Mouse (Mus musculus): ENCODE results near the gene Zbtb9. TPM values are rescaled to one million over a fixed set of nuclear protein-coding genes. Genes with fewer than 3 reads are reported as not detected.

Gene Zbtb9
- polyA plus RNA-seq, 1 experiment from 2014 or later, result 16.9 TPM

GRCm38 (mm10) chr17:27051514-27051913, 78.5 kb downstream of the Zbtb9 start:
- ATAC-seq (ENCODE audit: borderline replicate concordance, extremely low read depth, low FRiP score, low TSS enrichment), result peak; percentile 32; the same call in 1 of the 2 replicates

DNA sequence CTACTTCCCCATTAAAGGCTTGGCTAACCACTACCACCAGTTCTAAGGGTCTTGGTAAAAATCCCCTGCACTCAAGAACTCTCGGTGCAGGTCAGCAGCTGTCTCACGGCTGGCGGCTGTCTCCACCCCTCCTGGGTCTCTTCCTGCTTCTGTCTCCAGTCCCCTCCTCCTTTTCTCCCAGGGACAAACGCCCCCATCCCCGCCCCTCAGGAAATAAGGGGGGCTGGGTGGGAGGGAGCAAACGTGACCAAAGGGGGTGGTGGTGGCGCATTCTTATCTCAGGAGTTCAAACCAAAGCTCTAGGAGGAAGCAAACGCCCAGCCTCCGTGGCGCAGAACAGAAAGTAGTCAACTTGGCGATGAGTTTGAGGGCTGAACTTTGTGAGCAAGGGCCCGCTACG, 83.2 kb downstream of the Zbtb9 start:
- Histone ChIP-seq H3K36me3 (no peaks in the 10 kb centered on the region), H3K9me3 (no peaks in the 10 kb centered on the region), H3K4me3 (peak overlapping the region; percentile 57), H3K27ac (peak overlapping the region; percentile 91), H3K9ac (peak overlapping the region; percentile 65), H3K27me3 (peaks cover 8% of the 10 kb centered on the region; the same call in 1 of the 2 replicates), H3K4me2 (peak overlapping the region; percentile 92), H3K4me1 (peaks cover 37% of the 10 kb centered on the region)
- WGBS, result under 1% methylated on average over 13 of the region's 13 CpGs
- ATAC-seq (ENCODE audit: borderline replicate concordance, extremely low read depth, low FRiP score, low TSS enrichment), result peak; percentile 63

More at GRCm38 (mm10) chr17:27051514-27051913, 78.5 kb downstream of the Zbtb9 start:
- peak overlapping the region; percentile 27; the same call in 1 of the 2 replicates for H3K27ac ChIP-seq
- peaks cover 28% of the 10 kb centered on the region for H3K4me1 ChIP-seq
- H3K4me2 ChIP-seq, result peak overlapping the region; percentile 39
- H3K9ac ChIP-seq, result no peak overlapping the region
- WGBS, result 38% methylated on average over 10 of the region's 11 CpGs
- no peaks in the 10 kb centered on the region for H3K9me3 ChIP-seq
- H3K4me3 ChIP-seq, result no peak overlapping the region
- H3K27me3 ChIP-seq, result no peaks in the 10 kb centered on the region
- H3K36me3 ChIP-seq, result no peaks in the 10 kb centered on the region

- Histone ChIP-seq H3K36me3 (no peaks in the 10 kb centered on the region), H3K4me1 (peaks cover 33% of the 10 kb centered on the region), H3K4me2 (peak within 1 kb of the TSS; percentile 92), H3K27ac (peak within 1 kb of the TSS; percentile 91), H3K9me3 (no peaks in the 10 kb centered on the region), H3K9ac (peak within 1 kb of the TSS; percentile 65), H3K4me3 (peak within 1 kb of the TSS; percentile 57), H3K27me3 (peaks cover 8% of the 10 kb centered on the region; the same call in 1 of the 2 replicates)
- WGBS, result under 1% methylated on average over 65 of the region's 66 CpGs
- ATAC-seq (ENCODE audit: borderline replicate concordance, extremely low read depth, low FRiP score, low TSS enrichment), result peak; percentile 72
These were observed 84.0 kb downstream of the Zbtb9 start, which contains the start of gene Itpr3 for GRCm38 (mm10) chr17:27056812-27057516. Itpr3 (plus strand) TSS chr17:27057304.

DNA sequence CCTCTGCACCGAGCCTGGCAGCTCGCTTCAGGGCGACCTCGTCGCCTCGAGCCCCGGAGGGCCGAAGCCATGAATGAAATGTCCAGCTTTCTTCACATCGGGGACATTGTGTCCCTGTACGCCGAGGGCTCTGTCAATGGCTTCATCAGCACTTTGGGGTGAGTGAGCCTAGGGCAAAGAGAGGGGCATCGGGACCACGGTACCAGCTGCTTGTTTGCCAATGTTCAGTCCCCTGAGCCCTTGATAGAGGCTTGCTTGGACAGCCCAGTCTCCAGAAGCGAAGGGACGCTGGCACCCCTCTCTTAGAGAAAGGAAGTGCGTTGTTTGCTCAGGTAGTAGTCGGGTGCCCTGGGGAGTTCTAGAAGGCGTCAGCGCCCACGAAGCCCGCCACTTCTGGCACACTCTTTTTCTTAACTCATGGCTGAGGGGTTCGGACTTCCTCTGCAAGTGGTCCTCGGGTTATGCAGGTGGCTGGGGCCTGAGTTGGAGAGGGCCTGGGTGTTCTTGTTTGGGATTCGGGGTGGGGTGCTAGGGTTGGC, 84.6 kb downstream of the Zbtb9 start:
- H3K4me1 ChIP-seq, result peaks cover 33% of the 10 kb centered on the region
- H3K9me3 ChIP-seq, result no peaks in the 10 kb centered on the region
- H3K4me2 ChIP-seq, result peak overlapping the region; percentile 92
- H3K9ac ChIP-seq, result peak overlapping the region; percentile 65
- peak overlapping the region; percentile 91 for H3K27ac ChIP-seq
- peaks cover 8% of the 10 kb centered on the region; the same call in 1 of the 2 replicates for H3K27me3 ChIP-seq
- no peaks in the 10 kb centered on the region for H3K36me3 ChIP-seq
- ATAC-seq (ENCODE audit: borderline replicate concordance, extremely low read depth, low FRiP score, low TSS enrichment), result no peak; the same call in 1 of the 2 replicates
- peak overlapping the region; percentile 57 for H3K4me3 ChIP-seq
- WGBS, result 1% methylated on average over 24 of the region's 24 CpGs

Small RNA genes within 50 kb of the gene (microRNA-seq; reads per million reads assigned to microRNA genes)
- gene Mir3083 (not detected), gene Mir6968 (1.3 reads per million)

Other genes with a start within 250 kb of the Zbtb9 start
- gene Bnip1, start 192.1 kb upstream of the Zbtb9 start, polyA plus RNA-seq (2015; fragmentation: Nextera tagmentation; extraction: Ambion mirVana), result 49.7 and 51.4 TPM in 2 replicates
- gene Nkx2-5, start 128.2 kb upstream of the Zbtb9 start, polyA plus RNA-seq (2015; fragmentation: Nextera tagmentation; extraction: Ambion mirVana), result 2.4 and 4.6 TPM in 2 replicates
- 8.0 and 9.8 TPM in 2 replicates for gene Kifc5b, start 56.1 kb upstream of the Zbtb9 start, polyA plus RNA-seq (2015; fragmentation: Nextera tagmentation; extraction: Ambion mirVana)
- gene Phf1, start 40.1 kb upstream of the Zbtb9 start, polyA plus RNA-seq (2015; fragmentation: Nextera tagmentation; extraction: Ambion mirVana), result 7.6 and 8.7 TPM in 2 replicates
- 182 and 184 TPM in 2 replicates for gene Cuta, start 33.6 kb upstream of the Zbtb9 start, polyA plus RNA-seq (2015; fragmentation: Nextera tagmentation; extraction: Ambion mirVana)
- 1.5 and 2.1 TPM in 2 replicates for gene Syngap1, start 31.9 kb upstream of the Zbtb9 start, polyA plus RNA-seq (2015; fragmentation: Nextera tagmentation; extraction: Ambion mirVana)
- 5.2 and 6.0 TPM in 2 replicates for gene Bak1, start 55.8 kb downstream of the Zbtb9 start, polyA plus RNA-seq (2015; fragmentation: Nextera tagmentation; extraction: Ambion mirVana)
- gene Itpr3, start 84.1 kb downstream of the Zbtb9 start, polyA plus RNA-seq (2015; fragmentation: Nextera tagmentation; extraction: Ambion mirVana), result 4.7 and 4.9 TPM in 2 replicates
- 257 and 276 TPM in 2 replicates for gene Uqcc2, start 160.7 kb downstream of the Zbtb9 start, polyA plus RNA-seq (2015; fragmentation: Nextera tagmentation; extraction: Ambion mirVana)
- gene Ip6k3, start 194.6 kb downstream of the Zbtb9 start, polyA plus RNA-seq (2015; fragmentation: Nextera tagmentation; extraction: Ambion mirVana), result 0.07 and 0.11 TPM in 2 replicates
- 16.1 and 17.2 TPM in 2 replicates for gene Lemd2, start 231.3 kb downstream of the Zbtb9 start, polyA plus RNA-seq (2015; fragmentation: Nextera tagmentation; extraction: Ambion mirVana)